Mouse (Mus musculus) C2C12 (cell line): ENCODE measurements around the gene Wwox.

Experiments used
- CEBPB ChIP-seq: IDR thresholded peaks from one replicate; pipeline ENCODE4 v1.6.1; 2011; ENCODE audit warnings: low read depth, mild to moderate bottlenecking, control low read depth, moderate library complexity
- CTCF ChIP-seq: IDR thresholded peaks from one replicate; pipeline ENCODE4 v1.5.1; 2011; ENCODE audit not compliant: control insufficient read depth, insufficient read depth, insufficient read length
- MAX ChIP-seq: IDR thresholded peaks from one replicate; pipeline ENCODE4 v1.6.1; 2011; ENCODE audit warnings: mild to moderate bottlenecking, control low read depth
- MYOD1 ChIP-seq: IDR thresholded peaks from one replicate; pipeline ENCODE4 v1.6.1; 2011; ENCODE audit warnings: low read depth; ENCODE audit not compliant: control insufficient read depth, insufficient read length
- MYOG ChIP-seq: IDR thresholded peaks from one replicate; pipeline ENCODE4 v1.6.1; 2011; ENCODE audit not compliant: control insufficient read depth, insufficient read length; ENCODE audit errors: extremely low read depth
- USF1 ChIP-seq: IDR thresholded peaks from one replicate; pipeline ENCODE4 v1.6.1; 2011; ENCODE audit warnings: low read depth, mild to moderate bottlenecking, control low read depth, moderate library complexity

DNA sequence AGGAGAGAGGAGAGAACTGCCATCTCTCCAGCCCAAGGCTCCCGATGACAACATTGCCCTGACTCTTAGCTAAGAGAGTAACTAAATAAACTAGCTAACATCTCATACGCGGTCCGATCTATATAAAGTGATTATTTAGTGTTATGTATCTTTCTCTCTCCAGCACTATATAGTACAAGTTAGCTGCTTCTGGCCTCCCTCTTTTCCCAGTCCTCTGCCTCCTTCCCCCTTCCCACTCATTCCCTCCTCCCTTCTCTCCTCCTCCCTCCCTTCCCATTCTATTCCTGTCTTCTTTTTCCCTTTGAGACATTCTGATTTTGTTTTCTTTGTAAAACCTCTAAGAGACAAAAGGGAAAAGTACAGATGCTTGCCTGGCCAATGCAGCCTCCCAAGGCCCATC is 414.3 kb downstream of the Wwox start:
- no peak for TF ChIP-seq CTCF
- TF ChIP-seq MAX: no peak
- no peak for TF ChIP-seq CEBPB
- no peak for TF ChIP-seq MYOG
- no peak for TF ChIP-seq MYOD1
- TF ChIP-seq USF1: no peak
